Mouse (Mus musculus): ENCODE measurements around the gene 1110008P14Rik. TPM values are rescaled to one million over a fixed set of nuclear protein-coding genes. Genes with fewer than 3 reads are reported as not detected.

1110008P14Rik gene
- 10 to 100 TPM; 36.4 to 44.0 TPM for total RNA-seq (2021)
- long read RNA-seq, experiment 1, transcript 1110008P14Rik-201 (2 exons, 680 nt) = major isoform, 124 of 129 reads
- long read RNA-seq, experiment 1, partial matches to known transcripts = 1 of 129 reads
- long read RNA-seq, experiment 1, other reads (novel, unspliced or antisense) = 2 of 129 reads
- long read RNA-seq, experiment 2, transcript 1110008P14Rik-201 (2 exons, 680 nt) = major isoform, 108 of 113 reads
- long read RNA-seq, experiment 2, partial matches to known transcripts = 2 of 113 reads
- long read RNA-seq, experiment 2, other reads (novel, unspliced or antisense) = 2 of 113 reads

DNA sequence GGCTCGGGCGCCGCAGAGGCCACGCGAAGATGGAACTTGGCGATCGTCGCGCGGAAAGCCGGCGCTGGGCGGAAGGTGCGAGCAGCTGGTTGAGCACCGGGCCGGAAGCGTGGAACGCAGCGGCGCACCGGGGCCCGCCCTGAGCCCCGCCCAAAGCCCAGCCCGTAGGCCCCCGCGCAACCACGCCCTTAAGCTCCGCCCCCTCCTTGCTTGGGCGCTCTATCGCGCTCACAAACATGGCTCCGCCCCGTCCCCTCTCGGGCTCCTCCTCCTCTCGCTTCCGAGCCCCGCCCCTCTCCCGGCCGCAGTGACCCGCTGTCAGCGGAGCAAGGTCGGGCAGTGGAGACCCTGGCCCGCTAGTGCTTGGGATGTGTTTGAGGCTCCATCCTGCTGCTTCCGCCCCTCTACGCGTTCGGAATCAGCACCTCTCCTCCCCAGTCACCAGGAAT is at the start of gene 1110008P14Rik:
TSS of gene 1110008P14Rik (minus strand) at position 164 of the 449 bp plus-strand sequence.
- peak; percentile 91 to 95 for DNase-seq
- intact Hi-C loops (cut with DNase I) = no loop called here

DNA sequence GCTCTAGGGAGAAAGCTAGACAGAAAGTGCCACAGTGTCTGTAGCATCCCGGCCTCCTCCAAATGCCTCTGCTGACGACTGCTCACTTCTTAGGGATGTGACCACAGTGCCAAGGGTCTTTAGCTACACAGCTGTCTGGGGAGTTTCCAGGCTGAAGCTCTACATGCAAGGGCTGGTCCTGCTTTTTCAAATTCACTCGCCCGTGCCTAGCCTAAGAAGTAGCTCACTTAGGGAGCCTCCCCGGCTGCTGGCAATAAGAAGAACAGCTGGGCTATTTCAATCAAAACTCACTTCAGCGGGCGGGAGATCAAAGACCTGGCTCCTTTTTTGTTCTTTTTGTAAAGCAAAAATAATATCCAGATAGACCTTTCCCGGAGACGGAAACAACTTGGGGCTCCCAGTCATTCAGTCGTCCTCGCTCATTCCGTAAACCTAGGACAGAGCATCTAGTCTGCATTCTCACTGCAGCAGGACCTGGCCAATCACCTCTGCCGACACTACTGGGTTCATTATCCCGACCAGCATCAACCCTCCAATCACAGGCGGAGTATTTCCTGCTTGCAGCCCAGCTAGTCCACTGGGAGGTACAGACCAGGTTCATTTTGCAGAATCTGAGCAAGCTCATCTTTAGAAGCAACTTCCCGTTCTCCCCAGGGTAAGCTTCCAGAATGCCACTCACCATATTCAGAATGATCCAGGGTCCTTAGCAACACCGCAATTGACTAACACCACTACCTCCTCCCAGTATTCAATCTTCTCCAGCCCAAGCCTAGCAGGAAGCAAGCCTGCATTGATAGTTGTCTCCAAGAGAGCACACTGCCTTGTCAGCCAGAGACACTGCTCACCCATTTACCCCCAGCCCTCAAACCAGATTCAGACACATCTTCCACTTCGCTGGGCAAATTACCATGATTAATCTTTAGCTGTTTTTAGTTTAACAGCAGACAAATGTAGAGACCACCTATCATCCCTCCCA is 49.3 kb upstream of the 1110008P14Rik start:
- DNase-seq = peak; percentile 64 to 65
- intact Hi-C loops (cut with DNase I) = loop anchor here (2.0 kb wide), 1 partner anchor 16 kb away; no protein-coding TSS in a partner anchor

DNA sequence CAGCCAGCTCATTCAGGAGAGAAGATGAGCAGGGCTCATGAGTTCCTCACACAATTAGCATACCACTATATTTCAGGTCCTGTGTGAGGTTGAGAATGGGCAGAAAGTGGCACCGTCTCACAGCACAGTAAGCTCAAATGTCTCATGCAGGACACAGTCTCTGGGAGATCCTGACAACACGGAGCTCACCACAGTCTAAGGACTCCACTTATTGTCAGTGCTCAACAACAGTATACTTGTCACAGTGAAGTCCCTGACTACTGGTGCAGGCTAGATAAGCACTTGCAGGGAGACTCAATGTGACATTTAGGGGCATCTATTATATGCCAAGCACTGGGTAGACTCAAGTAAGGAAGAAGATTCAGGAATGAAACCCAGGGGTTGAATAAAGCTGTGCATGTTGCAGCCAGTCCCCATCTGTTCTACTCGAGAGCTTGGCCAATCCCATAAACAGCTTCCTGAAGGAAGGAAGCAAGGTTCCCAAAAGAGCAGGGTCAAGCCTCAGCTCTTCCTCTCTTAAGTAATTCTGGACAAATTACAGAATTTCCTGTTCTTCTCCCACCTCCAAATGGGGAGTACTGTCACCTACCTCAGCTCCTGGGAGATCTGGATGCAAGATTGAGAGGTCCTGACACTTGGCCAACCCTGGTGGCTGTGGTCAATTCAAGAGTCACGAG is 47.6 kb upstream of the 1110008P14Rik start:
- DNase-seq = no peak
- intact Hi-C loops (cut with DNase I) = no loop called here

GRCm38 (mm10) chr2:32428262-32428722 is 46.6 kb upstream of the 1110008P14Rik start:
- intact Hi-C loops (cut with DNase I) = no loop called here

DNA sequence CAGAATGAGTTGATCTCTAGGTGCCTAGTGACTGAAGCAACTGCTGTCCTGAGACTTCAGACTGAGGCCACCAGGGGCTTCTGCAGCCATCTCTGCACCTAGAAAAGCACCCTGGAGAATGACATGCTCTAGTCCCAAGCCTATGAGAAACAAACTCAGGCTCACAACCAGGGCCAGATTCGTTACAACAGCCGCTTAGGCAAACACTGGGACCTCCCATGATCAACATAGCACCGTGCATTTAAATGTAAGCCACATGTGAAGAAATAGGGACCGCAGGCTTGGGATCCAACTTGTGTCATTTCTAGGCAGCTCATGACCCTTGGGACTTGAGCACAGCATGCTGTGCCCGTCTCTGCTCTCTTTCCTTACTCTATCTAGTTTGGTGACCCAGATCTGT is 46.0 kb upstream of the 1110008P14Rik start:
- DNase-seq = no peak
- intact Hi-C loops (cut with DNase I) = no loop called here

More at GRCm38 (mm10) chr2:32428262-32428722, 46.6 kb upstream of the 1110008P14Rik start:
- DNase-seq = no peak

GRCm38 (mm10) chr2:32426141-32426540 is 44.4 kb upstream of the 1110008P14Rik start:
- intact Hi-C loops (cut with DNase I) = no loop called here
- no peak for DNase-seq

DNA sequence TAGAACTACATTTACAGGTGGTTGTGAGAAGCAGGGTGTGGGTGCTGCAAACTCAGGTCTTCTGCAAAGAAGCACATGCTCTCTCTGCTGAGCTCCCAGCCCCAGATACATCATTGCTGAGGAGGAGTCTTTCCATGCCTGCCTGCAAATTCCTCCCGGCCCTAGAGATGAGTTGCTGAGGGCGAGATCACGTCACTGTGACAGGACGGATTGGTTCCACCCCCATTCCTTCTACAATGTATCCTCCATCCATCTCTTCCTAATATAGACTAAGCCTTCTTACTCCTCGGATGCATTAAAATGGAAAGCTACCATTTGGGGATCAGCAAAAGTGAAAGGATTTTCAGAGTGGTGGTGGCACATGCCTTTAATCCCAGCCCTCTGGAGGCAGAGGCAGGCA is 43.8 kb upstream of the 1110008P14Rik start:
- DNase-seq = no peak
- intact Hi-C loops (cut with DNase I) = no loop called here

- intact Hi-C loops (cut with DNase I) = no loop called here
- no peak for DNase-seq
Measured at GRCm38 (mm10) chr2:32424796-32425195, 43.1 kb upstream of the 1110008P14Rik start.

- intact Hi-C loops (cut with DNase I) = no loop called here
- DNase-seq = peak in 1 of 2 experiments; percentile 57
Measured at GRCm38 (mm10) chr2:32423481-32424331, 42.0 kb upstream of the 1110008P14Rik start.

DNA sequence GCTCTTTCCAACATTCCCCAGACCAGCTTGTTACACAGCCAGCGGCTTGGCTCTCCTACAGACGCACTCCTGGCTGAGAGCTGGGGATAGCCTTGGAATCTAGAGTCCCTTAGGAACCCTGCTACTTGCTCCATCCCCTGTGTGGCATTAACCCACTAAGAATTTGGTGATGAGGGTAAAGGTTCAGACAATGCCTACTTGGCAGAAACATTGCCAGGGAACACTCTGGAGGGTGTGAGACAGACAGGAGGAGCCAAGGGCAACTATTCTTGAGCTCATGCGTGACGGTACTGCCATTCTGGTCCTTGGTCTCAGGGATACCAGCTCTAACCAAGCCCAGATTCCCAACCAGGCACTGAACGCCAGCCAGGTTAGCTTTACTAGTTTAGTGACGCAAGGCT is 40.1 kb upstream of the 1110008P14Rik start:
- peak in 1 of 2 experiments; percentile 40 for DNase-seq
- intact Hi-C loops (cut with DNase I) = no loop called here

DNA sequence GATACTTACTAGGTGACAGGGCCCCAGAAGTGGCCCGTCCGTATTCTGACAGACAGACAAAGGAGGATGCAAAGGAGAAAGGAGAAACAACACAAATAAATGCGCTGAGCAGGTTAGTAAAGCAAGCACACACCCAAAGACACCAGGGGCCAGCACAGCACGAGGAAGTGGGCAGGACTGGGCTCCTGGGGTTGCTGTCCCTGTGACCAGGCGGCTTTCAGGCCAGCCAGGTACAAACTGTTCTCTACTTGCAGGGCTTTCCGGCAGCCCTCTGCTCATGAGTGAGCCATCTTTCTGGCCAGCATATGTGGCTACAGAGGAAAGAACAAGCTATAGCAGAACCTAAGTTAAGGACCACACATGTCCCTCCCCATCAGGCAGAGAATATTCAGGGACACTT is 38.9 kb upstream of the 1110008P14Rik start:
- intact Hi-C loops (cut with DNase I) = no loop called here
- no peak for DNase-seq

DNA sequence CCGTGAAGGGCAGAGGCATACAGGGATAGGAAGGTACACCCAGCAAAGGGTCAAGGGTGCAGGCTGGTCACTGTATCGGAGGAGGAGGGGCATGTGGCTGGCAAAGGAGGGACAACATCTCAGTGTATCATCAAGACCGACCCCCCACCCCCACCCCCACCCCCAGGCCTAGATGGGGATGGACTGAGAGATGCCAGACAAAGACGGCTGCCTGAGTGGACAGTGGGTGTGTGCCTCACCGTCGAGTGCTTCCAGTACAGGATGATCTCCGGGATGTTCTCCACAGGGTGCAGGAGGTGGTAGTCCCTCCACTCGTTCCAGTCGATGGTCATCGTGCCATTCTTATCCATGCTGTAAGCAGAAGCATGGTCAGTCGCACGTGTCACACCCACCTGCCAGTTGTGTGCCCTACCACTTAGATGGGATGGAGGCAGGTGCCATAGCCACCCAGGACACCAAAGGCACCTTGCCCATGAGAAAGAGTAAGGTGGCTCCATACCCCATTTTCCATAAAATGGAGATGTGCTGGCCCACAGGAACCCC is 38.4 kb upstream of the 1110008P14Rik start:
- intact Hi-C loops (cut with DNase I) = no loop called here
- no peak for DNase-seq

DNA sequence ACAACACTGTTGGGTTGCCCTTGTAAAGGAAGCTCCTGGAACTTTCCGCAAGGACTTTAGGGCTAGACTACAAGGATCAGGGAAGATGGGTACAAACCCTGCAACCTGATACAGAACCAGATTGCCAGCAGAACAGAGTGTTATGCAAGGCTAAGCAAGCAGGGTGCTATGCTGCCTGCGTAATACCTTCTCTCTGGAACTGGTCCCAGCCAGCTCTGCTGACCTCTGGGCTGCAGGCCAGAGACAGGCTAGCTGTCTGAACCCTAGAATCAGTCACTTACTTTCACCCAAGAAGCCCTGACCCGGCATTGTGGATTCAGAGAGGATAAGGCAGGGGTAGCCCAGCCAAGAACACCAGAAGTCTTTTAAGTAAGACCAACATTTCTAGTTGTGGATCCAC is 37.6 kb upstream of the 1110008P14Rik start:
- peak; percentile 78 to 82 for DNase-seq
- intact Hi-C loops (cut with DNase I) = no loop called here

GRCm38 (mm10) chr2:32418430-32419151 is 36.9 kb upstream of the 1110008P14Rik start:
- DNase-seq = no peak
- intact Hi-C loops (cut with DNase I) = no loop called here

- DNase-seq = peak in 1 of 2 experiments; percentile 46
- intact Hi-C loops (cut with DNase I) = no loop called here
Measured at GRCm38 (mm10) chr2:32417486-32417885, 35.7 kb upstream of the 1110008P14Rik start.

- intact Hi-C loops (cut with DNase I) = no loop called here
- peak in 1 of 2 experiments; percentile 18 for DNase-seq
Measured at GRCm38 (mm10) chr2:32416556-32416955, 34.8 kb upstream of the 1110008P14Rik start.

DNA sequence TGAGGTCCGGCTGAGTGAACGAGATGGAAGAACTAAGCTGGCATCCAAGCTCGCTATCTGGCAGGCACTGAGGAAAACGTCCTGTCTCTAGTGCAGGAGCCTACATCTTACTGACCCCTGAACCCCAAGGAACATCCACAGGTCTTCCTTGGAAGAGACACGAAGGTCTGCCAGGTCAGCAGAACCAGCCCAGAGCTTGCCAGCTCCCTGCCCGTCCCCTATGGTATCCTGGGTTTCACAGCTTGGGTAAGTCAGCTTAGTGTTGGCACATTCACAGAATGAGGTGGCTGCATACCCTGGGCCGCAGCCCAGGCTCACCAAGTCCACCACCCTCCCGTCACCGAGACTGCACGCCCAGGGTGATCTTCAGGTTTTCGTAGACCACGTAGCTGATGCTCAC is 34.1 kb upstream of the 1110008P14Rik start:
- DNase-seq = peak in 1 of 2 experiments; percentile 28
- intact Hi-C loops (cut with DNase I) = no loop called here

- no peak for DNase-seq
- intact Hi-C loops (cut with DNase I) = no loop called here
Measured at GRCm38 (mm10) chr2:32413936-32414335, 32.2 kb upstream of the 1110008P14Rik start.
